Mouse (Mus musculus): ENCODE data around the gene Timm22.

- TF ChIP-seq HCFC1 (IDR thresholded peaks at IDR 0.05; ENCODE audit: borderline replicate concordance, insufficient read depth, low read length) (no peak), MAFK (IDR thresholded peaks at IDR 0.05; ENCODE audit: insufficient read depth, low read depth, low read length) (no peak), CHD2 (IDR thresholded peaks at IDR 0.05; ENCODE audit: low read depth, low read length) (no peak)
Measured at GRCm38 (mm10) chr11:76405113-76405512, 1.6 kb upstream of the Timm22 start.
